Mouse (Mus musculus): ENCODE measurements around the gene Agl. TPM values are rescaled to one million over a fixed set of nuclear protein-coding genes. Genes with fewer than 3 reads are reported as not detected.
A peak's percentile ranks its signal among the peaks of the same experiment; 100 is the strongest.
"Not testable (repeated sequence)": the region's sequence is repeated elsewhere in the genome, so short reads cannot be mapped to it uniquely, and the experiment has no call there.

Gene Agl
- polyA plus RNA-seq, 1 experiment = 1.0 TPM

- TF ChIP-seq GATA1 (IDR thresholded peaks at IDR 0.05; ENCODE audit: borderline replicate concordance, low read length) (no peak), FLI1 (IDR thresholded peaks at IDR 0.05; ENCODE audit: low read length) (no peak)
Measured at GRCm38 (mm10) chr3:116816674-116817215, 8.8 kb upstream of the Agl start.

GRCm38 (mm10) chr3:116815916-116816315, 8.0 kb upstream of the Agl start:
- Histone ChIP-seq H3K4me3 (replicated peaks) (no peak overlapping the region), H3K9me3 (no peaks in the 10 kb centered on the region), H3K36me3 (replicated peaks; ENCODE audit: low read length) (no peaks in the 10 kb centered on the region), H3K4me1 (peaks cover 34% of the 10 kb centered on the region), H3K27me3 (replicated peaks) (no peaks in the 10 kb centered on the region)
- TF ChIP-seq FLI1 (IDR thresholded peaks at IDR 0.05; ENCODE audit: low read length) = no peak
- no peak for TF ChIP-seq GATA1 (IDR thresholded peaks at IDR 0.05; ENCODE audit: borderline replicate concordance, low read length)

More at GRCm38 (mm10) chr3:116816674-116817215, 8.8 kb upstream of the Agl start:
- H3K9me3 ChIP-seq = no peaks in the 10 kb centered on the region
- no peak overlapping the region for H3K4me3 ChIP-seq (replicated peaks)
- no peaks in the 10 kb centered on the region for H3K36me3 ChIP-seq (replicated peaks; ENCODE audit: low read length)
- no peaks in the 10 kb centered on the region for H3K27me3 ChIP-seq (replicated peaks)
- H3K4me1 ChIP-seq = peaks cover 27% of the 10 kb centered on the region

- Histone ChIP-seq H3K4me3 (replicated peaks) (no peak overlapping the region), H3K9me3 (no peaks in the 10 kb centered on the region), H3K27me3 (replicated peaks) (no peaks in the 10 kb centered on the region), H3K4me1 (peaks cover 34% of the 10 kb centered on the region), H3K36me3 (replicated peaks; ENCODE audit: low read length) (no peaks in the 10 kb centered on the region)
- no peak for TF ChIP-seq FLI1 (IDR thresholded peaks at IDR 0.05; ENCODE audit: low read length)
- no peak for TF ChIP-seq GATA1 (IDR thresholded peaks at IDR 0.05; ENCODE audit: borderline replicate concordance, low read length)
Measured at GRCm38 (mm10) chr3:116815305-116815797, 7.4 kb upstream of the Agl start.

- Histone ChIP-seq H3K4me1 (peaks cover 49% of the 10 kb centered on the region), H3K9me3 (no peaks in the 10 kb centered on the region), H3K4me3 (replicated peaks) (no peak overlapping the region), H3K36me3 (replicated peaks; ENCODE audit: low read length) (peaks cover 11% of the 10 kb centered on the region), H3K27me3 (replicated peaks) (no peaks in the 10 kb centered on the region)
- TF ChIP-seq GATA1 (IDR thresholded peaks at IDR 0.05; ENCODE audit: borderline replicate concordance, low read length) (no peak), FLI1 (IDR thresholded peaks at IDR 0.05; ENCODE audit: low read length) (no peak)
Measured at GRCm38 (mm10) chr3:116812946-116813345, 5.0 kb upstream of the Agl start.

- H3K4me3 ChIP-seq (replicated peaks); H3K9me3 ChIP-seq; H3K27me3 ChIP-seq (replicated peaks): not testable (repeated sequence)
- peaks cover 24% of the 10 kb centered on the region for H3K36me3 ChIP-seq (replicated peaks; ENCODE audit: low read length)
- H3K4me1 ChIP-seq = peaks cover 61% of the 10 kb centered on the region
Measured at GRCm38 (mm10) chr3:116810351-116810750, 2.4 kb upstream of the Agl start.

GRCm38 (mm10) chr3:116809221-116809620, 1.3 kb upstream of the Agl start:
- Histone ChIP-seq H3K36me3 (replicated peaks; ENCODE audit: low read length) (peaks cover 31% of the 10 kb centered on the region), H3K27me3 (replicated peaks) (no peaks in the 10 kb centered on the region), H3K4me1 (peaks cover 64% of the 10 kb centered on the region), H3K9me3 (no peaks in the 10 kb centered on the region), H3K4me3 (replicated peaks) (peak overlapping the region; percentile 94)
- TF ChIP-seq FLI1 (IDR thresholded peaks at IDR 0.05; ENCODE audit: low read length) = no peak
- TF ChIP-seq GATA1 (IDR thresholded peaks at IDR 0.05; ENCODE audit: borderline replicate concordance, low read length) = no peak

- peaks cover 35% of the 10 kb centered on the region for H3K36me3 ChIP-seq (replicated peaks; ENCODE audit: low read length)
- TF ChIP-seq FLI1 (IDR thresholded peaks at IDR 0.05; ENCODE audit: low read length) (no peak), GATA1 (IDR thresholded peaks at IDR 0.05; ENCODE audit: borderline replicate concordance, low read length) (no peak)
- H3K9me3 ChIP-seq = no peaks in the 10 kb centered on the region
Measured at GRCm38 (mm10) chr3:116808507-116809217, 696 bp upstream of the Agl start.

GRCm38 (mm10) chr3:116805866-116806265, 2.1 kb downstream of the Agl start:
- peaks cover 53% of the 10 kb centered on the region for H3K4me1 ChIP-seq
- H3K9me3 ChIP-seq = no peaks in the 10 kb centered on the region
- peaks cover 57% of the 10 kb centered on the region for H3K36me3 ChIP-seq (replicated peaks; ENCODE audit: low read length)
- H3K4me3 ChIP-seq (replicated peaks) = no peak overlapping the region
- TF ChIP-seq FLI1 (IDR thresholded peaks at IDR 0.05; ENCODE audit: low read length) (no peak), GATA1 (IDR thresholded peaks at IDR 0.05; ENCODE audit: borderline replicate concordance, low read length) (no peak)
- H3K27me3 ChIP-seq (replicated peaks) = no peaks in the 10 kb centered on the region

More at GRCm38 (mm10) chr3:116808507-116809217, 696 bp upstream of the Agl start:
- peaks cover 64% of the 10 kb centered on the region for H3K4me1 ChIP-seq
- H3K27me3 ChIP-seq (replicated peaks) = no peaks in the 10 kb centered on the region
- H3K4me3 ChIP-seq (replicated peaks) = peak overlapping the region; percentile 94

- H3K4me1 ChIP-seq = peaks cover 56% of the 10 kb centered on the region
- no peak overlapping the region for H3K4me3 ChIP-seq (replicated peaks)
- H3K27me3 ChIP-seq (replicated peaks) = no peaks in the 10 kb centered on the region
- TF ChIP-seq GATA1 (IDR thresholded peaks at IDR 0.05; ENCODE audit: borderline replicate concordance, low read length) (no peak), FLI1 (IDR thresholded peaks at IDR 0.05; ENCODE audit: low read length) (no peak)
- H3K9me3 ChIP-seq = no peaks in the 10 kb centered on the region
- peaks cover 57% of the 10 kb centered on the region for H3K36me3 ChIP-seq (replicated peaks; ENCODE audit: low read length)
Measured at GRCm38 (mm10) chr3:116804746-116805285, 3.1 kb downstream of the Agl start.

- H3K4me3 ChIP-seq (replicated peaks) = no peak overlapping the region
- H3K4me1 ChIP-seq = peaks cover 40% of the 10 kb centered on the region
- no peaks in the 10 kb centered on the region for H3K27me3 ChIP-seq (replicated peaks)
- TF ChIP-seq FLI1 (IDR thresholded peaks at IDR 0.05; ENCODE audit: low read length) (no peak), GATA1 (IDR thresholded peaks at IDR 0.05; ENCODE audit: borderline replicate concordance, low read length) (no peak)
- peaks cover 76% of the 10 kb centered on the region for H3K36me3 ChIP-seq (replicated peaks; ENCODE audit: low read length)
- no peaks in the 10 kb centered on the region for H3K9me3 ChIP-seq
Measured at GRCm38 (mm10) chr3:116801755-116802154, 6.2 kb downstream of the Agl start.

Data from megakaryocyte, embryonic 14.5 days (primary cell).